Mouse (Mus musculus): ENCODE measurements around the gene Gjc1. TPM values are rescaled to one million over a fixed set of nuclear protein-coding genes. Genes with fewer than 3 reads are reported as not detected.

Gjc1 gene
- polyA plus RNA-seq, 1 experiment from 2014 or later = 79.0 TPM

- ATAC-seq (ENCODE audit: low FRiP score, low read depth) = no peak
- no peak overlapping the region for H3K4me3 ChIP-seq
- 90% methylated on average over 12 of the region's 12 CpGs for WGBS
- no peaks in the 10 kb centered on the region for H3K36me3 ChIP-seq
- no peak overlapping the region for H3K9ac ChIP-seq (replicated peaks)
- peaks cover 13% of the 10 kb centered on the region; the same call in 1 of the 2 replicates for H3K27me3 ChIP-seq
- H3K9me3 ChIP-seq = no peaks in the 10 kb centered on the region
- peaks cover 55% of the 10 kb centered on the region for H3K4me1 ChIP-seq
- no peak overlapping the region for H3K27ac ChIP-seq (replicated peaks)
- no peak overlapping the region for H3K4me2 ChIP-seq (replicated peaks)
These were observed 49.4 kb downstream of the Gjc1 start for GRCm38 (mm10) chr11:102769993-102770661.

DNA sequence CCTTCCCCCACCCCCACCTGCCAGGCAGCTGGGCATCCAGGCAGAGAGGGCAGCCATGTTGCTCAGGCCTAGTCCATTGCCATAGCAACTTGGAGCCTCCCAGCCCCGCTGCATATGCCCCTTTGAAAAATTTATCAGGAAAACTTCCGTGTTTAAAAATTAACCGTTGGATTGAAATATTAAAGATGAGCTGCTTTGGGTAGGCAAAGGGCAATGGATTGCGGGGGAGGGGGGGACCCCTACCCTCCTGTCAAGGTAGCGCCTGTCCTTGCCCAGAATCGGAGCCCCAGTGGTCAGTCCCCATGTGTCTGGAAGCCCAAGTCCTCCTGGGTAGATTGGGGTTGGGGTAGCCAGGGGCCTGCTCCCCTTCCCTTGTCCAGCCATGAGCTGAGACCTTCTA, 50.4 kb downstream of the Gjc1 start:
- Histone ChIP-seq H3K4me3 (no peak overlapping the region), H3K36me3 (no peaks in the 10 kb centered on the region), H3K27me3 (peaks cover 17% of the 10 kb centered on the region; the same call in 1 of the 2 replicates), H3K27ac (replicated peaks) (no peak overlapping the region), H3K4me1 (peaks cover 49% of the 10 kb centered on the region), H3K9ac (replicated peaks) (no peak overlapping the region), H3K9me3 (no peaks in the 10 kb centered on the region), H3K4me2 (replicated peaks) (no peak overlapping the region)
- ATAC-seq (ENCODE audit: low FRiP score, low read depth) = no peak
- WGBS = 84% methylated on average over 6 of the region's 6 CpGs

- no peak overlapping the region for H3K27ac ChIP-seq (replicated peaks)
- H3K9me3 ChIP-seq = no peaks in the 10 kb centered on the region
- H3K9ac ChIP-seq (replicated peaks) = no peak overlapping the region
- no peaks in the 10 kb centered on the region for H3K36me3 ChIP-seq
- no peak overlapping the region for H3K4me2 ChIP-seq (replicated peaks)
- H3K4me3 ChIP-seq = no peak overlapping the region
- peaks cover 35% of the 10 kb centered on the region for H3K27me3 ChIP-seq
- peaks cover 44% of the 10 kb centered on the region for H3K4me1 ChIP-seq
- no peak for ATAC-seq (ENCODE audit: low FRiP score, low read depth)
- 65% methylated on average over 6 of the region's 6 CpGs for WGBS
These were observed 52.3 kb downstream of the Gjc1 start for GRCm38 (mm10) chr11:102767055-102767670.

GRCm38 (mm10) chr11:102765416-102765815, 54.1 kb downstream of the Gjc1 start:
- no peaks in the 10 kb centered on the region for H3K9me3 ChIP-seq
- H3K36me3 ChIP-seq = no peaks in the 10 kb centered on the region
- peaks cover 29% of the 10 kb centered on the region for H3K27me3 ChIP-seq
- no peak overlapping the region for H3K4me3 ChIP-seq
- 90% methylated on average over 5 of the region's 5 CpGs for WGBS
- H3K4me1 ChIP-seq = peaks cover 39% of the 10 kb centered on the region
- no peak overlapping the region for H3K4me2 ChIP-seq (replicated peaks)
- no peak overlapping the region for H3K27ac ChIP-seq (replicated peaks)
- no peak for ATAC-seq (ENCODE audit: low FRiP score, low read depth)
- no peak overlapping the region for H3K9ac ChIP-seq (replicated peaks)

GRCm38 (mm10) chr11:102763009-102763767, 56.3 kb downstream of the Gjc1 start:
- H3K4me1 ChIP-seq = peaks cover 31% of the 10 kb centered on the region
- H3K36me3 ChIP-seq = no peaks in the 10 kb centered on the region
- H3K9ac ChIP-seq (replicated peaks) = no peak overlapping the region
- WGBS = 56% methylated on average over 11 of the region's 11 CpGs
- 0 out of 2 replicates have a peak overlapping the region, but pooled peaks have one; percentile 2 for H3K27ac ChIP-seq (replicated peaks)
- no peak overlapping the region for H3K4me3 ChIP-seq
- H3K9me3 ChIP-seq = no peaks in the 10 kb centered on the region
- H3K4me2 ChIP-seq (replicated peaks) = 0 out of 2 replicates have a peak overlapping the region, but pooled peaks have one; percentile 100
- ATAC-seq (ENCODE audit: low FRiP score, low read depth) = peak; percentile 59
- H3K27me3 ChIP-seq = peaks cover 38% of the 10 kb centered on the region

DNA sequence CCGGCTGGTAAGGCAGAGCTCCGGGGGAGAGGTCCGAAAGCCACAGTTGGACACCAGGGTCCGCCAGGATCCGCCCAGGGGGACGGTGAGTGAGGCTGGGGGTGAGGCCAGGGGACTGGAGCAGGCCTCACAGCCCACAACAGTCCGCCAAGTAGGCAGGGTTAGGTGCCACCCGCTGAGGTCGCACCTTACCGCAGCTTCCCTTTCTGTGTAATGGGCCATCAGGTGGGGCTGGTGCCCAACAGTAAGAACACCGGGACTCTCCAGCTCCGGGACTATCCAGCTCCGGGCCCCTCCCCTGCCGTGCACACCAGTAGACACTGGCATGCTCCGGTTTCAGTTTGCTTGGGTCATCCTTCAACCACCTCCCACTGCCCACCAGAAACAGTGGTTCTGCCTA, 57.3 kb downstream of the Gjc1 start:
- Histone ChIP-seq H3K9me3 (no peaks in the 10 kb centered on the region), H3K4me2 (replicated peaks) (peak overlapping the region; percentile 100), H3K4me1 (peaks cover 26% of the 10 kb centered on the region), H3K27me3 (peaks cover 38% of the 10 kb centered on the region), H3K9ac (replicated peaks) (peak overlapping the region; percentile 83), H3K27ac (replicated peaks) (peak overlapping the region; percentile 46; the same call in 1 of the 2 replicates), H3K36me3 (no peaks in the 10 kb centered on the region), H3K4me3 (peak overlapping the region; percentile 70)
- WGBS = 7% methylated on average over 15 of the region's 15 CpGs
- peak; percentile 13 for ATAC-seq (ENCODE audit: low FRiP score, low read depth)

GRCm38 (mm10) chr11:102761309-102762210, 57.9 kb downstream of the Gjc1 start, which contains the start of gene Adam11:
Adam11 (plus strand) TSS chr11:102761439.
- Histone ChIP-seq H3K36me3 (no peaks in the 10 kb centered on the region), H3K4me1 (peaks cover 23% of the 10 kb centered on the region), H3K9me3 (no peaks in the 10 kb centered on the region), H3K4me3 (peak within 1 kb of the TSS; percentile 70), H3K9ac (replicated peaks) (peak within 1 kb of the TSS; percentile 83), H3K27ac (replicated peaks) (peak within 1 kb of the TSS; percentile 46; the same call in 1 of the 2 replicates), H3K4me2 (replicated peaks) (peak within 1 kb of the TSS; percentile 100), H3K27me3 (peaks cover 38% of the 10 kb centered on the region)
- peak; percentile 59 for ATAC-seq (ENCODE audit: low FRiP score, low read depth)
- WGBS = under 1% methylated on average over 27 of the region's 76 CpGs

- Histone ChIP-seq H3K4me3 (peak overlapping the region; percentile 70), H3K27me3 (peaks cover 38% of the 10 kb centered on the region), H3K4me2 (replicated peaks) (peak overlapping the region; percentile 100), H3K27ac (replicated peaks) (no peak overlapping the region), H3K36me3 (no peaks in the 10 kb centered on the region), H3K9me3 (no peaks in the 10 kb centered on the region), H3K9ac (replicated peaks) (peak overlapping the region; percentile 83), H3K4me1 (peaks cover 23% of the 10 kb centered on the region)
- 12% methylated on average over 6 of the region's 6 CpGs for WGBS
- peak; percentile 55 for ATAC-seq (ENCODE audit: low FRiP score, low read depth)
These were observed 58.6 kb downstream of the Gjc1 start for GRCm38 (mm10) chr11:102760805-102761308.

DNA sequence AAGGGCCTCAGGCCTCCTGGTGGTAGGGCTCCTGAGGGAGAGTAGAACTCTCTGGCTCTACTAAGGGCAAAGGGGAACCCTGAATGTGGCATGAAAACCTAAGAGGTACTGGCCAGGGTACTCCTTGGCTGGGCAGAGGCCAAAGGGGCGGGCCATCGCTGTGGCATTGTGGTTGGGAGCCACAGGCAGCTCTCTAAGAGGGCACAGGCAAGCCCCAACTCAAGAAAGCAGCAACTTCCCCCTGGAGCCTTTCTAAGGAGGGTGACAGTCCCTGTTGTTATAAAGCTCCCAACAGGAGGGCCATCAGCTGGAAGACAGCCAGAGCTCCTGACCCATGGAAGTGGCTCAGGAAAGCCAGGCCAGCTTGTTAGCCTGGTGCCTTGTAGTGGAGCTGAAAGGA, 60.5 kb downstream of the Gjc1 start:
- Histone ChIP-seq H3K4me3 (no peak overlapping the region), H3K4me2 (replicated peaks) (no peak overlapping the region), H3K36me3 (no peaks in the 10 kb centered on the region), H3K4me1 (peaks cover 37% of the 10 kb centered on the region), H3K9ac (replicated peaks) (no peak overlapping the region), H3K27me3 (peaks cover 34% of the 10 kb centered on the region), H3K9me3 (no peaks in the 10 kb centered on the region), H3K27ac (replicated peaks) (no peak overlapping the region)
- ATAC-seq (ENCODE audit: low FRiP score, low read depth) = no peak
- 93% methylated on average over 2 of the region's 2 CpGs for WGBS

GRCm38 (mm10) chr11:102755391-102755790, 64.1 kb downstream of the Gjc1 start:
- Histone ChIP-seq H3K4me3 (no peak overlapping the region), H3K4me2 (replicated peaks) (no peak overlapping the region), H3K36me3 (no peaks in the 10 kb centered on the region), H3K9ac (replicated peaks) (no peak overlapping the region), H3K4me1 (peaks cover 29% of the 10 kb centered on the region), H3K27ac (replicated peaks) (no peak overlapping the region), H3K9me3 (no peaks in the 10 kb centered on the region), H3K27me3 (peaks cover 21% of the 10 kb centered on the region)
- WGBS = 79% methylated on average over 7 of the region's 7 CpGs
- no peak for ATAC-seq (ENCODE audit: low FRiP score, low read depth)

GRCm38 (mm10) chr11:102754416-102754815, 65.1 kb downstream of the Gjc1 start:
- Histone ChIP-seq H3K27ac (replicated peaks) (peak overlapping the region; percentile 52), H3K4me2 (replicated peaks) (peak overlapping the region; percentile 34), H3K9me3 (no peaks in the 10 kb centered on the region), H3K4me3 (no peak overlapping the region), H3K4me1 (peaks cover 29% of the 10 kb centered on the region), H3K27me3 (peaks cover 12% of the 10 kb centered on the region), H3K9ac (replicated peaks) (0 out of 2 replicates have a peak overlapping the region, but pooled peaks have one; percentile 31), H3K36me3 (no peaks in the 10 kb centered on the region)
- no peak for ATAC-seq (ENCODE audit: low FRiP score, low read depth)
- 48% methylated on average over 4 of the region's 4 CpGs for WGBS
